Mouse (Mus musculus) CD4-positive, CD25-positive, alpha-beta regulatory T cell, adult 4 months (primary cell): ENCODE results near the gene Fbxl2. TPM values are rescaled to one million over a fixed set of nuclear protein-coding genes. Genes with fewer than 3 reads are reported as not detected.
"Not testable (repeated sequence)": the region's sequence is repeated elsewhere in the genome, so short reads cannot be mapped to it uniquely, and the experiment has no call there.

Experiments
- ATAC-seq: one replicate; pipeline ENCODE4 v1.8.0; 2017
- polyA plus RNA-seq, 2 experiments: library from polyadenylated mRNA; unstranded; fragments of 100-300 nt; shearing (Covaris generic); gene quantifications; one replicate each; pipeline ENCODE4 v1.2.1; 2017

Gene Fbxl2
- polyA plus RNA-seq, result 1 to 10 TPM in 1 of 2 experiments, under 1 TPM in 1; 0.68 to 1.9 TPM

DNA sequence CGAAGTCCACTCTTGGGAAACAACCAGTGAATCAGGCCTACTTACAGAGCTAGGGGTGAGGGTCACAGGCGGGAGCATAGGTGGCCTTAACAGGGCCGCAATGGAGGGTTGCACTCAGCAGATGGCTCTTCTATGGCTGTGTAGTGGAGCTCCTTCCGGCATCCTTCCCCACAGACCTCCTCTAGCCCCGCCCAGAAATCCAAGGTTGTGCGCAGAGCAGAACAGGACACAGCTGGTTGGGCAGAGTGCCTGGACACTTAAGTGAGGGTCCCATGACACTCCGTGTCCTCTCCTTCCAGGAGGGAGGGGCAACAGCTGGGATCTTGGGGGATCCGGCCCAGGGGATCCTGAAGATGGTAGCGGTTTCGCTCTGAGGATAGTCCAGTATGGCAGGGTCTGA is at the start of gene Fbxl2:
Fbxl2 (minus strand) TSS at position 164 of the 400 bp plus-strand sequence.
- no peak for ATAC-seq

DNA sequence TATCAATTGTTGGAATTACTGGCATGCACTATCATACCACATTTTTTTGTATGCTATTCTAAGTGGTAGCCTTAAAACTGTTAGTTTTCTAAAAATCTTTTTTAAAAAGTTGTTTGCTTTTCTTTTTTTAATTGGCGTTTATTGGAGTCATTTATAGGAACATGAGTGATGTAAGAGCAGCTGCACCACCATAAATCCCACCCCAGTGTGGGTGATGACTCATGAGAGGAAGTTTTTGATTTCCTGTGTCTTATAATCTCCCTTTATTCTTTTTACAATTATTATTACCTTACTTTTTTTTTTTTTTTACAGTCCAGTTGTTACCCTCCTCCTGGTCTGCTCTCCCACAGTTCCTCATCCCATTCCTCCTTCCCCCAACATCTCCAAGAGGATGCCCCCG is 48.9 kb upstream of the Fbxl2 start:
- ATAC-seq, result no peak

DNA sequence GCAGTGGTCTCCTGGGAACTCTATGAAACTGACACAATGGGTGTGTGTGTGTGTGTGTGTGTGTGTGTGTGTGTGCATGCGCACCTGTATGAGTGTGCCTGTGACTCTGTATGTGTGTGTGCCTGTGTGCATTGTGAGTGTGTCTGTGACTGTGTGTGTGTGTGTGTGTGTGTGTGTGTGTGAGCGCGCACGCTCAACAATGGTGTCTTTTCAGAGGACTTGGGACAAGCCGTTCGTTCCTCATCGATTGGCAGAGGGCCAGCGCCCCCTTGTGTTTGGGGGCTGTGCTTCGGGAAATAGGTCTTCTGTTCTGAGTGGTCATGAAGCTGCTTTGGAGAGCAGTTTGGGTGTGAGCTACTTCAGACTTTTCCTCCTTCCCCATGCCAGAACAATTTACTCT is 46.2 kb upstream of the Fbxl2 start:
- ATAC-seq, result not testable (repeated sequence)

DNA sequence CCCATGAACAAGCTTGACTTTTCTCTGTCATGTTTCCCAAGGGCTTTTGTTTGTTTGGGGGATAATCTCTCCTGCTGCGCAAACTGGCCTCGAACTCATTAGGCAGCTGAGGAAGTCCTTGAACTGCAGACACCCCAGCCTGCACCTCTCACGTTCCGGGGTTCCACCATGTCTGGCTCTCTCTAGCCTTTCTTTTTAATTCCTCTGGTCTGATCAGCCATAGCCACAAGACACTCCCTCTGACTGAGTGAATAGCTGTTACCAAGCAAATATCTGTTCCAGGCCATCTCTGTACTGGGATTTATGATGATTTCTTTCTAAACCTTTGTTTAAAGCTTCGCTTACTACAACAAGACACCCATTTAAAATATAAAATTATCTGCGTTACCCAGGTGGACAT is 42.9 kb upstream of the Fbxl2 start:
- not testable (repeated sequence) for ATAC-seq

DNA sequence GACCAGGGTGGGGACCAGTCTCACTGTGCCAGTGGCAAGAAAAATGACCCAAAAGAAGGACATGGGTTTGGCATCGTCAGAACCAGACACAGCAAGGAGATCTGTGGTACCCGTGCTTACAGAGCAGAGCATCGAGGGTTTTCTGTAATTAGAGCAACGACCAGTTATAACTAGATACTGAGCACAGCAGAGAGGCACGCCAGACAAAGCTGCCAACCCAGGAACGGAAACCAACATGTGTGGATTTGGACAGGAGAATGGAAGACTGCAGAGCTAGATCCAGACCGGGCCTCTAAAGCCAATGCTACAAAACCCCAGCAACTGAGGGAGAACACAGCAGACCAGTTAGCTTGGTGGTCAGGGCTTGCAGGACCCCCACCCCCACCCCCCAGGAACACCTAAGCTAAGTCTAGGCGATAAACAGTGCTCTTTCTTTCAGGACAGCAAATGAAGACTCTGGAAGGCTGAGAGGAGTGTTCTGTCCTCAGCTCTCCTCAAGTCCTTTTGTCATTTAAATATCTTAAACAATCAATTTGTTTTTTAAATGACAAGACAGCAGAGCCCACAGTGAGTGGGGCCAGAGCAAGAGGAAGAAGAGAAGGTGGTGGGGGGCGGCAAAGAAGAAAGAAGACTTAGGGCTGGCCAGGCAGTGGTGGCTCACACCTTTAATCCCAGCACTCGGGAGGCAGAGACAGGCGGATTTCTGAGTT is 41.3 kb upstream of the Fbxl2 start:
- ATAC-seq, result no peak

DNA sequence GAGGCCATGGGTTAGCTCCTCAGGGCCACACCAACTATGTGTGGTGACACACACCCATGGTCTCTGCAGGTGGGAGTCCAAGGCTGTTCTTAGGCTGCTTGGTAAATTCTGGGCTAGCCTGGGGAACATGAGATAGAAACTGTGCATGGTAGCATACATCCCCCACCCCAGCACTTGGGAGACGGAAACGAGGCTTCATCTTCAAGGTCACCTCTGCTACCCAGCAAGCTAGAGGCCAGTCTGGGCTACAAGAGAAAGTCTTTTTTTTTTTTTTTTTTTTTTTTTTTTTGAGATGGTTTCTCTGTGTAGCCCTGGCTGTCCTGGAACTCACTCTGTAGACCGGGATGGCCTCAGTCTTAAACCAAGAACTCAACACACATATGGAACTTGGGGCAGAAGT is 40.4 kb upstream of the Fbxl2 start:
- no peak for ATAC-seq

DNA sequence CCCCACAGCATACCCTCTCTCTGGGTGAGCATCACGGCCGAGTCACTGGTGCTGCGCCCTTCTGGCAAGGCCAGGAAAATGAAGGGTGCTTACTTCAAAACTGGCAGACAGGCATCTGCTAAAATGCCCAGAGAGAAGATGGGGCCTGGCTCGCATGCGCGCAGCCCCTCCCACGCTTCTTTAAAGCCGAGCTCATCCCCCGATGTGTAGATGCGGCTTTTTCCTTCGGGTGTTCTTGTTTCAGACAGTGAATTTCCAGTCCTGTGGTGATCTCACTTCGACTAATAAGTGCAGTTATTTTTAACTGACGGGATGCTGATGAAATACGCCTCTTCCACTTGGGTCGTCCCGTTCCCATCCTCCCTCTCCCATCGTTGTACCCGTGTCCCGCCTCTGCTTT is 27.7 kb upstream of the Fbxl2 start:
- no peak for ATAC-seq

DNA sequence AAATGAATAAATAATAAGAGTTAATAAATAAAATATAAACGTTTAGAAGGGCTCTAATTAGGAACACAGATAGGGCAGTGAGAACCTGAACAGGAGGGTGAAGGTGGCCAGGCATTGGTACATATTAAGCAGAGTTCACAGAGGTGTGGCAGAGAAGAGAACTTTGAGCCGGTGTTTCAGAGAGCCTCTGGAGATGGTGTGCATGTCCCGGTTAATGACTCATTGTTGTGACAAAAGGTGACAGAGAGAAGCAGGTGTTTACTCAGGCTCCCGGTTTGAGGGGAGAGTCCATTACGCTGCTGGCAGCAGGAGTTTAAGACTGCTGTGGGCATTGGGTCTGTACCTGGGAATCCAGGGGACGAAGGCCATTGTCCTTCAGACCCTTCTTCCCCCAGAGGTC is 23.4 kb upstream of the Fbxl2 start:
- ATAC-seq, result no peak

DNA sequence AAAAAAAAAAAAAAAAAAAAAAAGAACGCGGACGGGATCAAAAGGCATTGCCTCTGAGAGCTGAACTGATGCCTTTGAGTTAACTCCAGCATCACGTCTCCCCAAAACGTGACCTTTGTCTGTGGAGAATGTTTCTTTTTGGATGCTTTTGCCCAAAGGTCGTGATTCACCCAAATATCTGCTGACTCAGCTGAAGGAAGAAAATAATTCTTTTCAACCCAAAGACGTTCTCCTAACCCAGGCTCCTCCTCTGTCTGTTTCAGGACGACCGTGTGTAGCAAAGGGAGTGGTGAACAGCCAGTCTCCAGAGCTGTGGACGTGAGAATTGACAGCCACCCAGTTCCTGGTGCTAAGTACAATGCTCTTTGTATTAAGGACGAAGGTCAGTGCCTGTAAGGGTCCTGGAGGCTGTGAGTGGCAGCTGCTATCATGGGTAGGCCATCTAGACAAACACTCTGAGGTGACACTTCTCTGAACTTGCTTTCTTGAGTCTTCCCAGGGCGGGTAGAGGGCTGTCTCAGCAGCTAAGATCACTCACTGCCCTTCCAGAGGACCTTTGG is 22.6 kb upstream of the Fbxl2 start:
- no peak for ATAC-seq

DNA sequence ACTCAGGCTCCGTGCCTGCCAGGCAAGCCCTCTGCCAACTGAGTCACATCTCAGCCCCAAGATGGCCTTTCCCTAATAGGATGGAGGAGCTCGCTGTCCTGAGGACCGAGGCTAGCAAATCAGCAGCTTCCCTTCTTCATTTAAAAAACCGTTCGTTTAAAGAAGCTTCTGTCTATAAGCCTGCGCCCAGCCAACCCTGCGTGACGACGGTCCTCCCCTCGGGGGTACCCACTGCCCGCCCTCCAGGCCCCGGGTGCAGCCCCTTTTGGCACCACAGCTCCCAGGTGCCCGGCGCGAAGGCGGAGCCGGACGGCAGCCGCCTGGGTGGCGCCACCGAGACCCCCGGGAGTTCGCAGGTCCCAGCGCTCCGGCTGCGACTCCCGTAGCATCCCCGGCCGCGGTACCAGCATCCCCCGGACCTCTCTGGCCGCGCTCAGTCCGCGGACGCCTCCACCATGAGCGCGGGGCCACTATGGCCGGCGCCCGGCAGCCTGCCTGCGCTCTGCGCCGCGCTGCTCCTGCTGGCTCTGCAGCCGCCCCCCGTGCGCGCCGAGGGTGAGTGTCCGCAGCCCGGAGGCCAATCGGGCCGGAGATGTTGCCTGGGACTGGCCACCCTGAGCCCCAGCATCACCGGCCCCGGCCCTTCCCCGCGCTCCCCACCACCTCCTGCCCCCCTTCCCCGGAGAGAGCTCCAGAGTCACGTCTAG is 11.3 kb upstream of the Fbxl2 start, which contains the start of gene Susd5:
Susd5 (plus strand) TSS at position 51 of the 707 bp plus-strand sequence.
- no peak for ATAC-seq

DNA sequence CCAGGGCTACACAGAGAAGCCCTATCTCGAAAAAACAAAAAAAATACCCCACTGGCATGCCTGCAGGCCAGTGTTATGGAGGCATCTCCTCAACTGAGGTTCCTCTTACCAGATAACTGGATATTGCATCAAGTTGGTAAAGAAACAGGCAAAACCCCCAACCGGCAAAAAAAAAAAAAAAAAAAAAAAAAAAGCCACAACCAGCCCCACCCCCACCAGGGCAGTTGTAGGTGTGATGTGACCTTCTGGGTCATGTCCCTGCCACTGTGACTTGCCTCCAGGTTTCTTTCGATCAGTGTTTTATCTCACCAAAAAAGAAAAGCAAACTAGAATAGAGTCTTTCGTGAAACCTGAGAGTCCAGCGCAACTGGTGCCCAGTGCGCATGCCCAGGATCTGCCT is 6.9 kb upstream of the Fbxl2 start:
- ATAC-seq, result no peak

DNA sequence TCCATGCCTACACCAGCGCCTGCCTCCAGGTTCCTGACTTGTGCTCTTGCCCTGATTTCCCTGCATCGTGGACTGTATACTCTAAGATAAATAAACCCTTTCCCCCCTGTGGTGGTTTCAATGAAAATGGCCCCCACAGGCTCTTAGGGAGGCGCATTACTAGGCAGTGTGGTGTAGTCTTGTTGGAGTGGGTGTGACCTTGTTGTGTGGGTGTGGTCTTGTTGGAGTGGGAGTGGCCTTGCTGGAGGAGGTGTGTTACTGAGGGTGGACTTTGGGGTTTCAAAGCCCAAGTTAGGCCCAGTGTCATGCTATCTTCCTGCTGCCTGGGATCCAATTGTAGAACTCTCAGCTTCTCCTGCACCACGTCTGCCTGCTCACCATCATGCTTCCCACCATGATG is 6.0 kb upstream of the Fbxl2 start:
- ATAC-seq, result no peak

DNA sequence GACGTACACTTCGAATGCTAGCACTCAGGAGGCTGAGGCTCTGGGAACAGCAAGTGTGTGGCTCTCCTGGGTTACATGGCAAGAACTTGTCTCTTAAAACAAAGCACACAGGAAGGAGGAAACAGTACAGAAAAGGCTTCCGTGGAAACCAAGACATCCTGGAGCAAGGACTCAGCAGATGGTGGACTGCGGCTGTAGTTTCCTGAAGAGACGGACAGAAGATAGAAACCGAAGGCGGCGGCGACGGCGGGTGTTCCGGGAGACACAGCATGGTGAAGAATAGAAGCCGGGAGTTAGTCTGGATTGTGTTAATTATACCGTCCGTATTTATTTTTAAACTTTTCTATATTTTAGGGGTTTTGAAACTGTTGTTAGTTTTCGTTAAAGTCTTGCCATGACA is 4.8 kb upstream of the Fbxl2 start:
- ATAC-seq, result no peak

DNA sequence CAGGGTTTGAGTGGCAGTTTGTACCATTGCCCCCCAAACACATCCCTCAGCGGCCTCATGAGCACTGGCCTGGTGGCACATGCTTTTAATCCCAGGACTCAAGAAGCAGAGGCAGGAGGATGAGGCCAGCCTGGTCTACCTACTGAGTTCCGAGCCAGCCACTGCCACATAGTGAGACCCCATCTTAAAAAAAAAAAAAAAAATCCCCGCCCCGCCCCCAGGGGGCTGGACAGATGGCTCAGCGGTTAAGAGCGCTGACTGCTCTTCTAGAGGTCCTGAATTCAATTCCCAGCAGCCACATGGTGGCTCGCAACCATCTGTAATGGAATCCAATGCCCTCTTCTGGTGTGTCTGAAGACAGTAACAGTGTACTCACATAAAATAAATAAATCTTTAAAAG is 4.1 kb upstream of the Fbxl2 start:
- ATAC-seq, result no peak

DNA sequence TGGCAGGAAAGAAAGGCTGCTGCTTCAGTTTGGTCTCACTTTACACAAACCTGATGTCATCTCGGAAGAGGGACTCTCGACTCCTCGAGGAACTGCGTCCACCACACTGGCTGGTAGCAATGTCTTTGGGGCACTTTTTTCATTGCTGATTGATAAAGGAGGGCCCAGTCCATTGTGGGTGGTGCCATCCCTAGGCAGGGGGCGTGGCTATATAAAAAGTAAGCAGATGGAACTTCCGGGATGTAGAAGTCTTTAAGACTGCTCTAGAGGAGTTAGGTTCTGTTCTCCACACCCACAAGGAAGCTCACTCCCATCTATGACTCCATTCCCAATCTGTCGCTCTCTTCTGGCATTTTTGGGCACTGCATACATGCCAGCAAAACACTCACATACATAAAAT is 685 bp upstream of the Fbxl2 start:
- ATAC-seq, result no peak

DNA sequence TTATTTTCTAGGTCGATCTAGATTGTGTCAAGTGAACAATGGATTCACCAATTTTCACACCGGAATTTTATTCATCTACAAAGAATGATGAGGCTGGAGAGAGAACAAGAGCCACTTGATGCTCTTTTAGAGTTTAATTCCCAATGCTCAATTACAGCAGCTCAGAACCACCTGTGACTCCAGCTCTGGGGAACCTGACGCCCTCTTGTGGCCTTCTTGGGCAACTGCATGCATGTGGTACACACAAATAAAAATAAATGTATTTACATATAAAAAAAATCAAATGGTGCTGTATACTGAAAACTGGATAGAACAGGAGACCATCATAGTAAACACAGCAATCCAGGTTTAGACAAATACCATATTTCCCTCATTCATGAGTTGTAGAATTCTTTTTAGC is 1.5 kb downstream of the Fbxl2 start:
- ATAC-seq, result no peak

DNA sequence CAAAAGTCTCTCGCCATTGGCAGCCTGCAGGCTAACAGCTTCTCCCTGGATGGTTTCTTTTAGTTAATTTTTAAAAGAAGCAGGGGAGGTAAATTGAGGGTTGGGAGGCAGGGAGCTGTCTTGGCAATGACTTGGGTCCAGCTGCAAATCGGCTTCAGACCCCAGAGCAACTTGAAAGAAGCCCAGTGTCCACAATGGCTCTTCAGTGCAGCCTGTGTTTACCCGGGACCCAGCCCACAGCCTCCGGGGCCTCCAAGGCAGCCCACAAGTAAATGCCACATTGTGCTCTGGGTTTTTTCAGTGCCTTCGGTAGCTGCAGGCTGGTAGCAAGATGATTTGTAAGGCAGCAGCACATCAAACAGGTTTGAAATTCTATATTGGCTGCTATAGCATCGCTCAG is 3.5 kb downstream of the Fbxl2 start:
- no peak for ATAC-seq

DNA sequence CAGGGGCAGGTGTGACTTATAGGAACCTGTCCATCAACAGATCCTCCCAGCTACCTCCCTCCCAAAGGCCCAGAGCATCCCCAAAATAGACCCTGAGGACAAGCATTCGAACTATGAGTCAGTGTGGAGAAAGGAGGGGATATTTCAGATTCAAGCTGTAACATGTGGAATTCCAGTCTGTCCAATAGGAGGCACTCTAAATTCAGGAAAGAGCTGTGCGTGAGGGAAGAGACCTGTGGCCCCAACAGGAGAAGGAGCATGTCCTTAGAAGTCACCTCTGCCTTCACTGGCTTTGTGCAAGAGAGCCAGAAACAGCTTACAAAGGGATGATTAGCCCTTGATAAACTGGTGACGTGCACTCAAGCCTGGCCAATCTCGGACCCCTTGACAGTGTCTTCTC is 5.0 kb downstream of the Fbxl2 start:
- no peak for ATAC-seq

DNA sequence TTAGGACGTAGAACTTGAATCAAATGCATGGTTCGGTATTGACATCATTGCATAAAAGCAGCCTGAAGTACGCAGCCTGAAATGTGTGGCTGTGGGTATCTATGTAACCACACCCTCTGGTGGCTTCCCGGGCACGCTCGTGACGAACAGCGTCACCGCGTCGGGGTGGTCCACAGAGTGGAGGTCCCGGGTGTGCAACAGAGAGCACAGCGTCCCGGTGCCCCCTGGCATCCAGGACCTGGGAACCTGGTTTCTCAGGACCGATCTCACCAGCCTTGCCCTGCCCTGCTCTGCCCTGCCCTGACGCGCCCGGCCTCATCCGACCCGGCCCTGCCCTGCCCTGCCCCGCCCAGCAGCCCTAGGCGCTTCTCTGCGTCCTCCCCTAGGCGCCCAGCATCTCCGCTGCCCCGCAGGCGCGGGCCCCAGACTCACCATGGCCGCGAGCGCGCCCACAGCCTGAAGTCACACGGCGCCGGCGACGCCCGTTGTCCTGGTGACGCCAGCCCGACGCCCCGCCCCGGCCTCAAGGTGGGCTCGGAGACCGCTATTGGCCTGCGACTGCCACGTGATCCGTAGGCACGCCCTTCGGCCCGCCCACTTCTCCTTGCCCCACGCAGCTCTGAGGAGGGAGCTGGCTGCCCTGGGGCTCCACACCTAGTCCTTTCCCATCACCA is 19.6 kb downstream of the Fbxl2 start:
- ATAC-seq, result peak; percentile 85

DNA sequence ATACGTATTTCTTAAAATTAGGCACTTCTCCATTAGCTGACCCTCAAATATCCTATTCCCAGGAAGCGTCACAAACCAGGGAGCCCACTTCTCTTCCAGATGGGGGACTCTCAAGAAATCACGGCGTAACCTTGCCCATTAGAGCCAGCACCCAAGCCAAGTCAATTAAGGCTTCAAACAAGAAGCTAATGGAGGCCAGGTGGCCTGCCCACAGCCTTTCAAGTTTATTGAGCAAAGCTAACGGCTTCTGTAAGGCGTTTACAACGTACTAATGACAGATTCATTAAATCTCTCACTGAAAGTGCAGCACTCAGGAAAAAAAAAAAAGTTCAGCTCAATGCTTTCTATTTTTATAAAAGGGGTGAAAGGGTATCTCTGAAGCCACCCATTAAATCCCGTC is 20.1 kb downstream of the Fbxl2 start:
- ATAC-seq, result no peak

DNA sequence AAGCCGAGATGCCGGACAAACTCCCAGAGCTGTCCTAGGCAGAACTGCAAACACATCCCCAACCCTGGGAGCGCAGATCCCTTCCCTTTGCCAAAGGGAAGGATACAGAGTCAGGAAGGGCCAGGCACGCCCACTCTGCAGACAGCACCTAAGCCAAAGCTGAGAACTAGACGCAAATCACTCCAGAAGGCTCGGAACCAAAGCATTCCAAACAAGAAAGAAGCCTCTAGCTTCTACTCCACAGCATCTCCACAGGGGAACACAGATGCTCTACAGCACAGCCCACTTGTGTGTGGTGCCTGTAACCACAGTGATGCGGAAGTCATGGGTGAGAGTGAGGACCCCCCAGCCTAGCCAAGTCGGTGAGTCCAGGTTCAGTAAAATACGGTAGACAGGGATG is 20.8 kb downstream of the Fbxl2 start:
- no peak for ATAC-seq

DNA sequence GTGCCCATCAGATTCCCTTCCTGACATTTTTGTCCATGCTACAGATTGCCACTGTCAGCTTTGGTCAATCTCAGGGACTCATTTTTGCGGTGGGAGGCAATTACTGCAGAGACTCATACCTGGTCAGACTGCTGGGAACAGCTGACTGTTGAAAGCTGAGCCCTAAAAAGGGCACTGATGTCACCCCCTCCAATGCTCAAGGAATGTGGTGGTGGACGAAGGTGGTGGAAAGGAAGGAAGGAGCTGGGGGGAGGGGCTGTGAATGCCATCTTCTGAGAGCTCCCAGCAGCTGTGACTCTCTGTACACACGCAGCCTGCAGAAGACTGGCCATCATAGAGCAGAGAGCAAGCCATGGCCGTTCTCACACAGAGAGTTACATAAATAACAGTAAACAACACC is 23.9 kb downstream of the Fbxl2 start:
- no peak for ATAC-seq

DNA sequence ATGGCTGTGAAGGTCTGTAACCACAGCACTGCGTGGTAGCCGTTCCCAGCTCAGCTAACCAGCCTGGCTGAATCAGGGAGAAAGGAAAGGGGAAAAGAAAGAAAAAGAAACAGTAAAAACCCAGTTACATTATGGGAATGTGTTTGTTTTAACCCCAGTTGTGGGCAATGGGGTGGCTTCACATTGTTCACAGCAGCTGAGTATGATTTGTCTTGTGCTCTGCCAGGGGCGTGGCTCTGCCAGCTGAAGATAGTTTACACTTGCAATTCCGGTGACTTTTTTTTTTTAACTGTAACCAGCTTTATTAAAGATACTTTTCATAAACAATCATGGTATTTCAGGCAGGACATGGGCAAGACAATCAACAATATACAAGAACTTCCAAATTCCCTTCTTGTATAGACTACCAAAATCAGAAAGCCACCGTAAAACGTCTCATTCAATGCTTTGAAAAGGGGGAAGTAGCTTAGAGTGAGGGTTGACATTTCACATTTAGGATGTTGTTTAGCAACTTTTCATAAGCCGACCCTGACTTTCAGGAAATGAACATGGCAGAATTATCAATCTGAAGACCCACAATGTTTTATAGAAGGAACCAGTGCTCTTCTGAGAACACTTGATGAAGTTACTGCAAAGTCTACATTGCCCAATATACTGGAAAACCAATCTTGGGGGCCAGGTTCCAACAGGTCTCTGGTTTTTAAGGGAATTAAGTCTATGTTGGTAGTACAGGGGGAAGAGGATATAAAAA is 26.8 kb downstream of the Fbxl2 start:
- no peak for ATAC-seq
